8 mouse cellular contexts compared by ENCODE assay signal in the genomic region with DNA sequence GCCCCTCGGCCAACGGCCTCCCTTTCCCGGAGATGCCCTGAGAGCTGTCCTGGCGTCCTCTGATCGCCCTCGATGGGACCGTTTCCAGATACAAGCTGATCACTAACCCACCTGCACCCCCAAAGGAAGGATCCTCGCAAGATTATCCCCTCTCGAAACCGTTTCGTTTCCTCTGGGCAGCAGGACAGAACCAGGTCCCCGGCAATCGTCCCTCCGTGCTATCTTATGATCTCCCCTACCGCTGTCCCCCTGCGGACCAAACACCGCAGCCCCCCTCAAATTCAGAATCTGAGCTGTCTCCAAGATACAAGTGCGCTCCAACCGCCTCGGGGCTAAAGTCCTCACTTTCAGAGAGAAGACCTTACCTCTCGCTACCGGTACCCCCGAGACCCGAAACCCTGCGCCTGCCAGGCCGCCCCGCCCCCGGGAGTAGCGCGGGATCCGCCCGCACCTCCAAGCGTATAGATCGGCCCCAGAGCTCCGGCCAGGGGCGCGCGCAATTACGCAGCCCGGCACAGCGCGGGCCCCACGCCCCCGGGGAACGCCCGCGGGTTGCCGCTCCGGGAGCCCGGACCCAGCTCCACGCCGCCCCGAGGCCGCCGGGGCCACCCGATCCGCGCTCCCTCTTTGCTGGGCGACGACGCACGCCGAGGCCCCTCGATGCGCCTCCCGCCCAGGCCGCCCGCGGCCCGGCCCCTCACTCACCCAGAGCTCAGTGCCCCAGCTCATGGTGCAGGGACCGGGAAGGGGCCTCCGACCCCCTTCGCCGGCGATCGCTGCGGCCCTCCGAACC. TPM values are rescaled to one million over a fixed set of nuclear protein-coding genes. Genes with fewer than 3 reads are reported as not detected.
A peak's percentile ranks its signal among the peaks of the same experiment; 100 is the strongest.
DNase-seq lines count a peak whose midpoint lies in the region; ATAC-seq lines count a peak whose summit lies in the region.

No protein-coding gene starts in this region.

- DNase-seq in left cerebral cortex, adult 18-20 months (ENCODE audit: low spot score in 2 of 2): peak; percentile 38 to 54
- DNase-seq in left cerebral cortex, postnatal 14 days (ENCODE audit: low spot score in 2 of 2): no peak
- peak; percentile 53 for DNase-seq in R1 (ENCODE audit: low read depth, low spot score)
- DNase-seq in embryonic facial prominence, embryonic 10.5 days (ENCODE audit: low spot score): peak; percentile 44
- DNase-seq in heart, postnatal 4 days: peak; percentile 45
- DNase-seq in urinary bladder, postnatal 10 days (ENCODE audit: low spot score): no peak

- H3K27me3 ChIP-seq in embryonic facial prominence, embryonic 10.5 days (replicated peaks; ENCODE audit: low read depth, poor library complexity, severe bottlenecking): peaks cover 26% of the 10 kb centered on the region
- no peaks in the 10 kb centered on the region for H3K27me3 ChIP-seq in limb, embryonic 13.5 days
- H3K27me3 ChIP-seq in neural tube, embryonic 14.5 days (ENCODE audit: control insufficient read depth, insufficient read depth, low read length): no peaks in the 10 kb centered on the region

- intact Hi-C loops in left cerebral cortex, postnatal 14 days (cut with DNase I): loop anchor here (5.0 kb wide), 1 partner anchor 119 kb away; no protein-coding TSS in a partner anchor

- peaks cover 44% of the 10 kb centered on the region for H3K4me1 ChIP-seq in embryonic facial prominence, embryonic 10.5 days
- peaks cover 33% of the 10 kb centered on the region for H3K4me1 ChIP-seq in limb, embryonic 13.5 days
- peaks cover 11% of the 10 kb centered on the region; the same call in 1 of the 2 replicates for H3K4me1 ChIP-seq in neural tube, embryonic 14.5 days (ENCODE audit: control insufficient read depth, insufficient read depth, low read length)

- H3K4me3 ChIP-seq in embryonic facial prominence, embryonic 10.5 days: peak overlapping the region; percentile 91
- peak overlapping the region; percentile 86 for H3K4me3 ChIP-seq in limb, embryonic 13.5 days
- H3K4me3 ChIP-seq in neural tube, embryonic 14.5 days (ENCODE audit: low read depth, low read length): peak overlapping the region; percentile 86

- H3K9me3 ChIP-seq in embryonic facial prominence, embryonic 10.5 days: no peaks in the 10 kb centered on the region
- no peaks in the 10 kb centered on the region for H3K9me3 ChIP-seq in limb, embryonic 13.5 days
- H3K9me3 ChIP-seq in neural tube, embryonic 14.5 days (ENCODE audit: control insufficient read depth, low read length): no peaks in the 10 kb centered on the region

- H3K36me3 ChIP-seq in embryonic facial prominence, embryonic 10.5 days (replicated peaks): peaks cover 10% of the 10 kb centered on the region
- H3K36me3 ChIP-seq in limb, embryonic 13.5 days: peaks cover 5% of the 10 kb centered on the region; the same call in 1 of the 2 replicates
- peaks cover 2% of the 10 kb centered on the region; the same call in 1 of the 2 replicates for H3K36me3 ChIP-seq in neural tube, embryonic 14.5 days (ENCODE audit: control insufficient read depth, insufficient read depth, low read length)

- peak overlapping the region; percentile 95 for H3K4me2 ChIP-seq in limb, embryonic 13.5 days (replicated peaks)
- H3K4me2 ChIP-seq in neural tube, embryonic 14.5 days (ENCODE audit: low read depth, low read length): peak overlapping the region; percentile 90

- peak overlapping the region; percentile 88 for H3K9ac ChIP-seq in limb, embryonic 13.5 days
- peak overlapping the region; percentile 90 for H3K9ac ChIP-seq in neural tube, embryonic 14.5 days (replicated peaks; ENCODE audit: low read depth, low read length)

- WGBS in embryonic facial prominence, embryonic 10.5 days: under 1% methylated on average over 78 of the region's 78 CpGs
- under 1% methylated on average over 72 of the region's 78 CpGs for WGBS in limb, embryonic 13.5 days
- WGBS in neural tube, embryonic 14.5 days: under 1% methylated on average over 71 of the region's 78 CpGs

- H3K27ac ChIP-seq in embryonic facial prominence, embryonic 10.5 days (replicated peaks): peak overlapping the region; percentile 91
- H3K27ac ChIP-seq in limb, embryonic 13.5 days: peak overlapping the region; percentile 78; the same call in 1 of the 2 replicates
- H3K27ac ChIP-seq in neural tube, embryonic 14.5 days (ENCODE audit: low read depth, low read length): peak overlapping the region; percentile 85

- no peak; the same call in 1 of the 2 replicates for ATAC-seq in limb, embryonic 13.5 days (ENCODE audit: low FRiP score, low read depth)
- peak; percentile 75 for ATAC-seq in neural tube, embryonic 14.5 days (ENCODE audit: low read depth)

RNA-seq across cellular contexts. Expression of a gene that starts 0.5 kb away (rescaled TPM):
- total RNA-seq in left cerebral cortex, adult 18-20 months (2021): 100 to 1,000 TPM in 1 of 2 experiments, 10 to 100 TPM in 1; 97.8 to 101 TPM
- 10 to 100 TPM; 73.0 to 74.2 TPM for total RNA-seq in left cerebral cortex, postnatal 14 days (2021)
- polyA plus RNA-seq in embryonic facial prominence, embryonic 10.5 days (2016; fragmentation: Nextera tagmentation; extraction: Ambion mirVana): 15.7 and 17.0 TPM in 2 replicates
- total RNA-seq in heart, postnatal 4 days (2021): 10 to 100 TPM; 52.9 to 59.1 TPM
- polyA plus RNA-seq in limb, embryonic 13.5 days (2015; fragmentation: Nextera tagmentation; extraction: Ambion mirVana): 21.5 and 24.5 TPM in 2 replicates
- polyA plus RNA-seq in neural tube, embryonic 14.5 days (2014; fragmentation: Nextera tagmentation; extraction: Ambion mirVana): 32.6 and 33.3 TPM in 2 replicates

RNA-seq across cellular contexts. Expression of a gene that starts 10.8 kb away (rescaled TPM):
- 10 to 100 TPM; 42.9 to 45.1 TPM for total RNA-seq in left cerebral cortex, adult 18-20 months (2021)
- 10 to 100 TPM; 51.1 to 52.3 TPM for total RNA-seq in left cerebral cortex, postnatal 14 days (2021)
- 28.7 and 32.4 TPM in 2 replicates for polyA plus RNA-seq in embryonic facial prominence, embryonic 10.5 days (2016; fragmentation: Nextera tagmentation; extraction: Ambion mirVana)
- total RNA-seq in heart, postnatal 4 days (2021): 10 to 100 TPM; 41.6 to 43.0 TPM
- polyA plus RNA-seq in limb, embryonic 13.5 days (2015; fragmentation: Nextera tagmentation; extraction: Ambion mirVana): 40.6 and 45.4 TPM in 2 replicates
- 24.2 and 27.8 TPM in 2 replicates for polyA plus RNA-seq in neural tube, embryonic 14.5 days (2014; fragmentation: Nextera tagmentation; extraction: Ambion mirVana)

Comparison
In these comparisons a context has a peak if more than half of its experiments do, and no peak if none do; other contexts are left out.
1. DNase-seq: peak in left cerebral cortex, adult 18-20 months (2 of 2), R1 (single experiment), embryonic facial prominence, embryonic 10.5 days (single experiment) and heart, postnatal 4 days (single experiment); none in left cerebral cortex, postnatal 14 days (0 of 2) and urinary bladder, postnatal 10 days (single experiment).
2. Peak in every context shown above with its lines, with median percentiles within 50 percentile points of each other: H3K27ac ChIP-seq and H3K4me3 ChIP-seq.